Mouse (Mus musculus) forebrain, embryonic 11.5 days (tissue): ENCODE results near the gene Idh1. TPM values are rescaled to one million over a fixed set of nuclear protein-coding genes. Genes with fewer than 3 reads are reported as not detected.

ENCODE experiments used
- ATAC-seq: fragments of 200-750 bp; cut with Nextera tagmentation; replicated peaks from 2 replicates; pipeline ENCODE4 v1.8.0; 2017; ENCODE audit warnings: moderate TSS enrichment; ENCODE audit not compliant: low FRiP score
- DNase-seq: peaks from one replicate; pipeline ENCODE4 v3.0.0-alpha.2; 2017; ENCODE audit warnings: low spot score
- H3K27ac ChIP-seq: fragments of 300-500 bp; sonication (generic); 2 replicates; pipeline ENCODE4 v1.5.1; 2014; ENCODE audit warnings: low read depth, low read length
- H3K27me3 ChIP-seq: fragments of 300-500 bp; sonication (generic); 2 replicates; pipeline ENCODE4 v1.6.1; 2014; ENCODE audit warnings: mild to moderate bottlenecking, low read length, mixed read lengths; ENCODE audit not compliant: control insufficient read depth, insufficient read depth
- H3K36me3 ChIP-seq: fragments of 300-500 bp; sonication (generic); 2 replicates; pipeline ENCODE4 v1.6.1; 2014; ENCODE audit warnings: mild to moderate bottlenecking, low read length, moderate library complexity, mixed read lengths; ENCODE audit not compliant: control insufficient read depth, insufficient read depth
- H3K4me1 ChIP-seq: fragments of 300-500 bp; sonication (generic); replicated peaks from 2 replicates; pipeline ENCODE4 v1.6.1; 2014; ENCODE audit warnings: low read length, mixed read lengths; ENCODE audit not compliant: control insufficient read depth, insufficient read depth
- H3K4me2 ChIP-seq: fragments of 300-500 bp; sonication (generic); 2 replicates; pipeline ENCODE4 v1.6.1; 2014; ENCODE audit warnings: low read depth, mild to moderate bottlenecking, low read length, moderate library complexity, mixed read lengths; ENCODE audit not compliant: severe bottlenecking
- H3K4me3 ChIP-seq: fragments of 300-500 bp; sonication (generic); 2 replicates; pipeline ENCODE4 v1.5.1; 2014; ENCODE audit warnings: low read depth, low read length
- H3K9ac ChIP-seq: fragments of 300-500 bp; sonication (generic); 2 replicates; pipeline ENCODE4 v1.6.1; 2014; ENCODE audit warnings: low read length
- H3K9me3 ChIP-seq: fragments of 300-500 bp; sonication (generic); 2 replicates; pipeline ENCODE4 v1.6.1; 2016; ENCODE audit warnings: low read length, mixed read lengths; ENCODE audit not compliant: control insufficient read depth
- WGBS: fragments of 180-500 bp; shearing (Covaris S2); extraction: QIAGEN DNeasy Blood & Tissue Kit; methylation state at CpG from one replicate; pipeline ENCODE4 v1.1.7; 2014; 5-methylcytosine and 5-hydroxymethylcytosine counted together
- polyA plus RNA-seq: library from polyadenylated mRNA; unstranded; fragments of >200 nt; fragmentation: Nextera tagmentation; extraction: Ambion mirVana; gene quantifications from 2 replicates; pipeline ENCODE4 v1.2.1, GENCODE M21; 2014

The Idh1 gene
- polyA plus RNA-seq, 1 experiment from 2014 or later = 306 TPM

DNA sequence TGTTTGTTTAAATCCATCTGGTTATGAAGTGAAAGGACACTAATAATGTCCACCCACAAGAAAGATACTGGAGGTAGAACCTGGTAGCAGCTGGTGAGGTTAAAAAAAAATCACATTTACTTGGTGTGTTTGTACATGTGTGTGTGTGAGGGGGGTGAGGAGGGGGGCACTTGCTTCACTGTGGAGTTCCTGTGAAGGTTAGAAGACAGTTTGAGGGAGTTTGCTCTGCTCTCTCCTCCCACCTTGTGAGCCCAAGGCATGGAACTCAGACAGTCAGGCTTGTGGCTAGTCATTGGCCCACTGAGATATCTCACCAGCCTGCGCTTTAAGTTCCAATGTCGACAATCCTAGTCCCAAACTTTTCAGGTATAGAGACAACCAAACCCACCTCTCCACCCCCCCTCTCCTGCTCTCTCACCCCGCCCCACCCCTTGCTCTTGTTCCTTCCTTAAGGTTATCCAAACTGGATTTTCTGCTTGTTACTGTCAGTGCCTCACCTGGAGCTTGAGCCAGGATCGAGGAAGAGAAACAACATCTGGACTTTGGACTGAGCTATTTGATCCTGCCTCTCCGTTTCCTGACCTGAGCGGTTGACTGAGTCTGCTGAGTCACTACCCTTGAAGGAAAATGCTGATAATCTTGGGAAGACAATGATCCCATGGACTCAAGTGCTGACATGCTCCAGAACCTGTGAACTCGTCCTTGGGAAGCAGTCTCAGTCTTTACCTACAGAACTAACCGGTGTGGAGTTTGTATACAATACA, 68.0 kb downstream of the Idh1 start:
- H3K27ac ChIP-seq = no peak overlapping the region
- no peaks in the 10 kb centered on the region for H3K4me1 ChIP-seq
- ATAC-seq (no peak), DNase-seq (no peak)
- no peaks in the 10 kb centered on the region for H3K9me3 ChIP-seq
- no peak overlapping the region for H3K4me3 ChIP-seq
- WGBS = 77% methylated on average over 8 of the region's 8 CpGs
- no peaks in the 10 kb centered on the region for H3K27me3 ChIP-seq
- H3K36me3 ChIP-seq = no peaks in the 10 kb centered on the region
- no peak overlapping the region for H3K9ac ChIP-seq
- H3K4me2 ChIP-seq = no peak overlapping the region

DNA sequence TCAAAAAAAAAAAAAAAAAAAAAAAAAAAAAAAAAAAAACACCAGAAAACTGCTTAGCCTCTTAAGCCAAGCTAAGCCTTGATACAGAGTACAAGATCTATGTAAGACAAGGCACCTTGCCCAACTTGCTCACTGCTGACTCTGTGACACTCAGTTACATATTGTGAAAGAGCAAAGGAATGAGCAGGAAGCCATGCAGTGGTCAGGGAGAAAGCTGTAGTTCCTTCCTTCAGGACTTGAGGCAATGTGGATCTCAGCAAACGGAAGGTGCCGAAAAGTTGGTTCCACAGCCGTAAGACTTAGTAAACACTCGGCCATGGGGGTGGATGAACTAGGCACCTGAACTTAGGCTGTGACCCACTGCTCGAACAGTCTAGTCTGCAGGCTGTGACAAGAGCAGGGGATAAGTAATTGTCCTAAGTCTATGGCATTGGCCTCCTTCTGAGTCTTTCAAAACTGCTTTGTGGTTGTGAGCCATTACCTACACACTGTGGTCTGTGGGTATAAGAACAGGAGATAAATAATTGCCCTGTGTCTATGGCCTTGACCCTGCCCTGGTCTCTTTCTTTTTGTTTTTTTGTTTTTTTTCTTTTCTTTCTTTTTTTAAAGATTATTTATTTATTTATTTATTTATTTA, 72.6 kb downstream of the Idh1 start:
- H3K4me3 ChIP-seq = no peak overlapping the region
- no peak overlapping the region for H3K4me2 ChIP-seq
- ATAC-seq = no peak
- H3K36me3 ChIP-seq = no peaks in the 10 kb centered on the region
- 85% methylated on average over 5 of the region's 5 CpGs for whole genome bisulfite sequencing
- no peaks in the 10 kb centered on the region for H3K27me3 ChIP-seq
- no peak overlapping the region for H3K27ac ChIP-seq
- no peak overlapping the region for H3K9ac ChIP-seq
- no peaks in the 10 kb centered on the region for H3K9me3 ChIP-seq
- no peaks in the 10 kb centered on the region for H3K4me1 ChIP-seq
- no peak for DNase-seq

- Histone ChIP-seq H3K27me3 (no peaks in the 10 kb centered on the region), H3K4me2 (no peak overlapping the region), H3K27ac (no peak overlapping the region), H3K9me3 (no peaks in the 10 kb centered on the region), H3K9ac (no peak overlapping the region), H3K4me3 (no peak overlapping the region), H3K4me1 (no peaks in the 10 kb centered on the region), H3K36me3 (no peaks in the 10 kb centered on the region)
- no peak for ATAC-seq
- 71% methylated on average over 14 of the region's 14 CpGs for WGBS
- DNase-seq = no peak
These were observed 73.5 kb downstream of the Idh1 start for GRCm38 (mm10) chr1:65112807-65113196.

GRCm38 (mm10) chr1:65112031-65112806, 74.1 kb downstream of the Idh1 start:
- Histone ChIP-seq H3K27me3 (no peaks in the 10 kb centered on the region), H3K27ac (no peak overlapping the region), H3K9ac (no peak overlapping the region), H3K9me3 (no peaks in the 10 kb centered on the region), H3K36me3 (no peaks in the 10 kb centered on the region), H3K4me1 (no peaks in the 10 kb centered on the region), H3K4me2 (no peak overlapping the region), H3K4me3 (no peak overlapping the region)
- DNase-seq (peak; percentile 88), ATAC-seq (peak; percentile 65; the same call in 1 of the 2 replicates)
- WGBS = 18% methylated on average over 8 of the region's 8 CpGs

- no peak for ATAC-seq
These were observed 76.4 kb downstream of the Idh1 start for GRCm38 (mm10) chr1:65109756-65110435.

DNA sequence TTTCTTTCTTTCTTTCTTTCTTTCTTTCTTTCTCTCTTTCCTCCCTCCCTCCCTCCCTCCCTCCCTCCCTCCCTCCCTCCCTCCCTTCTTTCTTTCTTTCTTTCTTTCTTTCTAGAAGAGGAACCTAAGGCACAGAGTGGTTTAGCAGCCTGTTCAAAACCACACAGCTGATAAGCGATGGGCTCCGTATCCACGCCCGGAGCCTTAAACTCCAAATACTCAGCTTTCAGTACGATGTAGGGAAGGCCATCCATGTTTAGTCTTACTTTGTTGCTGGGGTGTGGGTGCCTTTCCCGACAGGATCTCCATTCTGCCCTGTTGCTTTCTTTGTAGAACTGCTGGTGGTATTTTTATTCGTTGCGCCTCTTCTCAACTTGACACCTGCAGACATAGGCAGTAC, 77.1 kb downstream of the Idh1 start:
- Histone ChIP-seq H3K36me3 (no peaks in the 10 kb centered on the region), H3K9me3 (no peaks in the 10 kb centered on the region), H3K27ac (no peak overlapping the region), H3K4me3 (no peak overlapping the region), H3K4me2 (no peak overlapping the region), H3K27me3 (no peaks in the 10 kb centered on the region), H3K9ac (no peak overlapping the region), H3K4me1 (no peaks in the 10 kb centered on the region)
- DNase-seq (no peak), ATAC-seq (no peak)
- WGBS = 91% methylated on average over 8 of the region's 8 CpGs

More at GRCm38 (mm10) chr1:65109756-65110435, 76.4 kb downstream of the Idh1 start:
- H3K27ac ChIP-seq = no peak overlapping the region
- no peak for DNase-seq
- H3K9ac ChIP-seq = no peak overlapping the region
- no peaks in the 10 kb centered on the region for H3K27me3 ChIP-seq
- no peak overlapping the region for H3K4me3 ChIP-seq
- no peaks in the 10 kb centered on the region for H3K36me3 ChIP-seq
- 79% methylated on average over 25 of the region's 25 CpGs for WGBS
- no peaks in the 10 kb centered on the region for H3K9me3 ChIP-seq
- no peaks in the 10 kb centered on the region for H3K4me1 ChIP-seq
- no peak overlapping the region for H3K4me2 ChIP-seq

Other genes starting within 250 kb of the Idh1 start
- gene Plekhm3, start 229.7 kb downstream of the Idh1 start, polyA plus RNA-seq = 6.5 and 7.2 TPM in 2 replicates
- gene Akr1cl, start 153.7 kb downstream of the Idh1 start, polyA plus RNA-seq = 0.24 TPM in 1 of 2 replicates, not detected in the other
- gene Cryge, start 135.4 kb downstream of the Idh1 start, polyA plus RNA-seq = 0.29 TPM in 1 of 2 replicates, not detected in the other
- gene Crygd, start 123.0 kb downstream of the Idh1 start, polyA plus RNA-seq = not detected in 2 replicates
- gene Crygc, start 112.8 kb downstream of the Idh1 start, polyA plus RNA-seq = 0.61 TPM in 1 of 2 replicates, not detected in the other
- gene Crygb, start 104.2 kb downstream of the Idh1 start, polyA plus RNA-seq = not detected in 2 replicates
- gene Cryga, start 83.1 kb downstream of the Idh1 start, polyA plus RNA-seq = not detected in 2 replicates
- gene Gm28845, start 66.9 kb downstream of the Idh1 start, polyA plus RNA-seq = not detected in 2 replicates
- 0.16 and 0.21 TPM in 2 replicates for gene D630023F18Rik, start 63.3 kb downstream of the Idh1 start, polyA plus RNA-seq
- 20.4 and 24.2 TPM in 2 replicates for gene Pikfyve, start 183 bp upstream of the Idh1 start, polyA plus RNA-seq
- 0.28 TPM in 1 of 2 replicates, not detected in the other for gene Pth2r, start 95.6 kb upstream of the Idh1 start, polyA plus RNA-seq